Mouse (Mus musculus) forebrain, postnatal 0 days (tissue): ENCODE results near the gene Tmem110. TPM values are rescaled to one million over a fixed set of nuclear protein-coding genes. Genes with fewer than 3 reads are reported as not detected.

Experiments used
- ATAC-seq: fragments of 200-750 bp; cut with Nextera tagmentation; 2 replicates; pipeline ENCODE4 v1.8.0; 2017; ENCODE audit warnings: mild to moderate bottlenecking, moderate library complexity
- DNase-seq: peaks from one replicate; pipeline ENCODE4 v3.0.0-alpha.2; 2015
- H3K27ac ChIP-seq: fragments of 300-500 bp; sonication (generic); 2 replicates; pipeline ENCODE4 v1.5.1; 2014; ENCODE audit warnings: low read depth, mild to moderate bottlenecking, antibody characterized with exemption, low read length, moderate library complexity, mixed read lengths
- H3K27me3 ChIP-seq: fragments of 300-500 bp; sonication (generic); 2 replicates; pipeline ENCODE4 v1.6.1; 2014; ENCODE audit warnings: mild to moderate bottlenecking, low read length, mixed read lengths; ENCODE audit not compliant: insufficient read depth
- H3K36me3 ChIP-seq: fragments of 300-500 bp; sonication (generic); 2 replicates; pipeline ENCODE4 v1.6.1; 2014; ENCODE audit warnings: mild to moderate bottlenecking, moderate library complexity; ENCODE audit not compliant: insufficient read depth
- H3K4me1 ChIP-seq: fragments of 300-500 bp; sonication (generic); 2 replicates; pipeline ENCODE4 v1.6.1; 2014; ENCODE audit warnings: antibody characterized with exemption; ENCODE audit not compliant: insufficient read depth
- H3K4me2 ChIP-seq: fragments of 300-500 bp; sonication (generic); 2 replicates; pipeline ENCODE4 v1.6.1; 2014; ENCODE audit warnings: low read depth, mild to moderate bottlenecking, moderate library complexity
- H3K4me3 ChIP-seq: fragments of 300-500 bp; sonication (generic); 2 replicates; pipeline ENCODE4 v1.5.1; 2014; ENCODE audit warnings: low read depth, low read length, mixed read lengths
- H3K9ac ChIP-seq: fragments of 300-500 bp; sonication (generic); 2 replicates; pipeline ENCODE4 v1.6.1; 2014; ENCODE audit warnings: mild to moderate bottlenecking
- H3K9me3 ChIP-seq: fragments of 300-500 bp; sonication (generic); 2 replicates; pipeline ENCODE4 v1.6.1; 2016; ENCODE audit warnings: low read length
- CTCF ChIP-seq: sonication (generic); IDR thresholded peaks from 2 replicates; pipeline ENCODE4 v1.5.1; 2016; ENCODE audit warnings: antibody characterized with exemption, control low read depth, low read depth
- WGBS: fragments of 180-500 bp; shearing (Covaris S2); extraction: QIAGEN DNeasy Blood & Tissue Kit; methylation state at CpG from one replicate; pipeline ENCODE4 v1.1.7; 2014; 5-methylcytosine and 5-hydroxymethylcytosine counted together
- polyA plus RNA-seq: library from polyadenylated mRNA; unstranded; fragments of >200 nt; fragmentation: Nextera tagmentation; extraction: Ambion mirVana; gene quantifications from 2 replicates; pipeline ENCODE4 v1.2.1, GENCODE M21; 2015
- total RNA-seq: library from RNA; depleted of rRNA; stranded (reverse); fragments of >200 nt; gene quantifications from 2 replicates; pipeline ENCODE4 v1.2.3, GENCODE M21; 2014

Tmem110 gene
- total and polyA plus RNA-seq, 2 experiments from 2014 or later, result 12.0 to 19.0 TPM

DNA sequence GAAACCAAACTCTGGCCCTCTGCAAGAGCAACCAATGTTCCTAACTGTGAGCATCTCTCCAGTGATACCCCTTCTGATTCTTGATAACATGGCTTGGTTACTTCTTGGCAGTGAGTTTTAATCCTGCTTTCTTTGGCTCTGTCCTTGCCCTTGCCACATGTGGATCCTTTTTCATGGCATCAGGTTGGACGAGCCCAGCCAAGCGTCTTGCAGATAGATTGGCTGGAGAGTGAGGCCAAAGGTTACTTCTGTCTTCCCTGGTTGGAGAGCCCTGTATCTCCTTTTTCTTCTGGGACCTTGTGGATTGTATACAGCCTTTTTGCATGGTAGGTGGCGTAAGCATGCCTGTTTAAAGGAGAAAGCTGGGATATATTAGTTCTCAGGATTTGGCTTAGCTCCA, 18.3 kb downstream of the Tmem110 start:
- H3K4me2 ChIP-seq, result no peak overlapping the region
- no peak for TF ChIP-seq CTCF
- ATAC-seq (no peak), DNase-seq (no peak)
- WGBS, result 92% methylated on average over 3 of the region's 3 CpGs
- H3K27ac ChIP-seq, result no peak overlapping the region
- no peaks in the 10 kb centered on the region for H3K27me3 ChIP-seq
- no peak overlapping the region for H3K9ac ChIP-seq
- no peaks in the 10 kb centered on the region for H3K36me3 ChIP-seq
- no peak overlapping the region for H3K4me3 ChIP-seq
- H3K9me3 ChIP-seq, result no peaks in the 10 kb centered on the region
- H3K4me1 ChIP-seq, result no peaks in the 10 kb centered on the region

DNA sequence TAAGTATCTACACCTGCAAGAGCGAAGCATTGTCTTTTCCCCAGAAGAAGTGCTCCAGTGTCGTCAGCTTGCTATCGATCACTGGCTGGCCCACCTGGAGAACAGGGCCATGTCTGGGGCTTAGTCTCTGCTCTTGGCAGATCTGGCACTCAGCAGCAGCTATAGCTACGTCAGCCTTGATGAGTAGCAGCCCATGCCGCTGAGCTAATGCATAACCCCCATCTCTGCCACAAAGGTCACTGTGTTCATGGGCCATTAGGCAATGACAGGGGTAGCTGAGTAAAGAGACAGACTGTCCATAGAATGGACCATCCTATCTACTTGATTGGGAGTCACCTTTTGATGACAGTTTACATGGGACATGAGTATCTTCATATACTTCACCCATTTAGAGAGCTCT, 25.1 kb downstream of the Tmem110 start:
- Histone ChIP-seq H3K4me2 (no peak overlapping the region), H3K9me3 (no peaks in the 10 kb centered on the region), H3K4me1 (no peaks in the 10 kb centered on the region), H3K27ac (no peak overlapping the region), H3K9ac (no peak overlapping the region), H3K27me3 (no peaks in the 10 kb centered on the region), H3K4me3 (no peak overlapping the region), H3K36me3 (no peaks in the 10 kb centered on the region)
- no peak for TF ChIP-seq CTCF
- 92% methylated on average over 5 of the region's 5 CpGs for WGBS
- no peak for ATAC-seq
- DNase-seq, result no peak

DNA sequence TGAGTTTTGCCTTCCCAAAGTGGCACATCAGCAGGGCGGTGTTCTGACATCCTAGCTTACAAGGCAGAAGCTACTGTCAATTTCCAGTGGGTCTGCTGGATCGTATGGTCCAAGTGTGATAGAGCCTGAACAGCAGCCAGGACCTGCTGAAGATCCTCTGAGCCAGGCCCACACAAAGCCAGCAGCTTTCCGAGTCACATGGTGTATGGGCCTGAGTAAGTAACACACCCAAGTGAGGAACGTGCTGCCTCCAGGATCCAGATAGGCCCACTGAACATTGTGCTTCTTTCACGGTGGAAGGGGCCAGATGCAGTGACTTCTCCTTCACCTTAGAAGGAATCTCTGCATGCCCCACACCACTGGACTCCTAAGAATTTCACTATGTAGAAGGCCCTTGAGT, 26.9 kb downstream of the Tmem110 start:
- no peak for TF ChIP-seq CTCF
- no peaks in the 10 kb centered on the region for H3K27me3 ChIP-seq
- DNase-seq, result no peak
- H3K9me3 ChIP-seq, result no peaks in the 10 kb centered on the region
- WGBS, result 94% methylated on average over 5 of the region's 5 CpGs
- ATAC-seq, result no peak
- no peaks in the 10 kb centered on the region for H3K36me3 ChIP-seq
- no peak overlapping the region for H3K9ac ChIP-seq
- H3K27ac ChIP-seq, result no peak overlapping the region
- H3K4me1 ChIP-seq, result no peaks in the 10 kb centered on the region
- H3K4me3 ChIP-seq, result no peak overlapping the region
- H3K4me2 ChIP-seq, result no peak overlapping the region

DNA sequence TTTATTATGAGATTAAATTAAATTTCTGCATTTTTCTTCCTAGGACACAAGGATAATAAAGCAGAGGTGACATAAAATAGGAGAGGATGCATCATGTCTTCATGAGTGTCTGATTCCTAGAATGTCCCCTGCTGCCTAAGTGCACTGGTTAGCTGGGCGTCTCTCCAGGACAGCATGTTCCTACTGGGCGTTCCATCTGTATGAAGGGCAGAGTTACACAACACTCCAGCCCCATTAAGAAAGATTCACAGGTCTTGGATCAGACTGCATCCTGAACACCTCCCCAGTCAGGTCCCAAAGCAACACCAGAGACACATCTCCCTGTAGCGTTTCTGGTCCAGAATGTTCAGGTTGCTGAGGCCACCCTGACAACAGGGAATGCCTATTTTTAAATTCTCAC, 29.9 kb downstream of the Tmem110 start:
- Histone ChIP-seq H3K4me2 (no peak overlapping the region), H3K9ac (no peak overlapping the region), H3K27me3 (no peaks in the 10 kb centered on the region), H3K36me3 (no peaks in the 10 kb centered on the region), H3K27ac (no peak overlapping the region), H3K4me1 (no peaks in the 10 kb centered on the region), H3K9me3 (no peaks in the 10 kb centered on the region), H3K4me3 (no peak overlapping the region)
- 89% methylated on average over 3 of the region's 3 CpGs for WGBS
- DNase-seq (no peak), ATAC-seq (no peak)
- TF ChIP-seq CTCF, result no peak

- DNase-seq, result no peak
- no peaks in the 10 kb centered on the region for H3K27me3 ChIP-seq
- H3K4me3 ChIP-seq, result no peak overlapping the region
- 88% methylated on average over 10 of the region's 10 CpGs for WGBS
- no peak for TF ChIP-seq CTCF
- H3K27ac ChIP-seq, result no peak overlapping the region
- no peak for ATAC-seq
- no peaks in the 10 kb centered on the region for H3K4me1 ChIP-seq
- no peak overlapping the region for H3K4me2 ChIP-seq
- H3K9ac ChIP-seq, result no peak overlapping the region
- no peaks in the 10 kb centered on the region for H3K9me3 ChIP-seq
- H3K36me3 ChIP-seq, result no peaks in the 10 kb centered on the region
These were observed 31.6 kb downstream of the Tmem110 start for GRCm38 (mm10) chr14:30856885-30857507.

- DNase-seq, result no peak
- Histone ChIP-seq H3K4me2 (no peak overlapping the region), H3K36me3 (no peaks in the 10 kb centered on the region), H3K27me3 (no peaks in the 10 kb centered on the region), H3K9ac (no peak overlapping the region), H3K27ac (no peak overlapping the region), H3K4me1 (no peaks in the 10 kb centered on the region), H3K4me3 (no peak overlapping the region), H3K9me3 (no peaks in the 10 kb centered on the region)
- 84% methylated on average over 4 of the region's 4 CpGs for WGBS
- TF ChIP-seq CTCF, result no peak
- ATAC-seq, result no peak
These were observed 32.6 kb downstream of the Tmem110 start for GRCm38 (mm10) chr14:30857990-30858389.

DNA sequence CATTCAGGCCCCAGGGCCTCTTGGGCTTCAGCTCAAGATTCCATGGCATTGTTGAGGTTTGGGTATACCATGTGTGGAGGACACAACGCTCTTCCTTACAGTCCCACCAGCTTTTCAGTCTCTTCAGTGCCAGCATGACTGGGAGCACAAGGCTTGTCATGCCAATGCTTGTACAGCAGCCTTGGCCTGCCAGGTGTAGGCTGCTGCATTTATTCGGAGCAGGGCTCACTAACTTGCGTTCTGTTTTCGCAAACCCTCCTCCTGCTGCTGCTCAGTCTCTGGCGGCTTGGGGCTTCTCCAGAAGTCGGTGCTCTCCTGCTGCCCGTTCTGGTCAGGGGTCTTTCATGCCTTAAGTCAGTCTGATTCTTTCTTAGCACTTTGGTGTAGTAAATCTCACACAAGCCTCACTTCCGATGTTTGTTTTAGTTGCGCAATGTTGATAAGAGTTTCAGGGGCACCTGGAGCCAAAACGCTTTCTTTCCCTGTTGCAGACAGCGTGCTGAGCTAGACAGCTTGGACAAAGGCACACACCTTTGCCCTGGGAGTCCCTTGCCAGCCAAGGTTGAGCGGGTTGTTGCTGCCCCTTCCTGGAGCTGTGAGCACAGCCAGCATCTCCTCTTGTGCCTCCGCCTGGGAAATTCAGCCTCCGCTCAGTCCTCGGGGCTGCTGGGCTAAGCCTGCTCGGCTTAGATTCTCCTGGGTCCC, 36.2 kb downstream of the Tmem110 start:
- Histone ChIP-seq H3K27ac (no peak overlapping the region), H3K36me3 (peaks cover 21% of the 10 kb centered on the region; the same call in 1 of the 2 replicates), H3K9ac (no peak overlapping the region), H3K9me3 (no peaks in the 10 kb centered on the region), H3K4me2 (no peak overlapping the region), H3K4me1 (no peaks in the 10 kb centered on the region), H3K27me3 (no peaks in the 10 kb centered on the region), H3K4me3 (no peak overlapping the region)
- 81% methylated on average over 16 of the region's 16 CpGs for WGBS
- TF ChIP-seq CTCF, result no peak
- DNase-seq (no peak), ATAC-seq (no peak)
